Mouse (Mus musculus) embryonic facial prominence, embryonic 13.5 days (tissue): ENCODE results near the gene Klf6. TPM values are rescaled to one million over a fixed set of nuclear protein-coding genes. Genes with fewer than 3 reads are reported as not detected.
A peak's percentile ranks its signal among the peaks of the same experiment; 100 is the strongest.

Experiments
- ATAC-seq: fragments of 200-750 bp; cut with Nextera tagmentation; 2 replicates; pipeline ENCODE4 v1.8.0; 2017; ENCODE audit warnings: low read depth; ENCODE audit not compliant: insufficient number of reproducible peaks, insufficient read depth, low FRiP score, low TSS enrichment
- H3K27ac ChIP-seq: fragments of 300-500 bp; sonication (generic); 2 replicates; pipeline ENCODE4 v1.5.1; 2015; ENCODE audit warnings: moderate library complexity, mild to moderate bottlenecking, inconsistent platforms
- H3K27me3 ChIP-seq: fragments of 300-500 bp; sonication (generic); 2 replicates; pipeline ENCODE4 v1.6.1; 2015; ENCODE audit warnings: mild to moderate bottlenecking, inconsistent platforms
- H3K36me3 ChIP-seq: fragments of 300-500 bp; sonication (generic); 2 replicates; pipeline ENCODE4 v1.6.1; 2015; ENCODE audit warnings: mild to moderate bottlenecking, inconsistent platforms
- H3K4me1 ChIP-seq: fragments of 300-500 bp; sonication (generic); 2 replicates; pipeline ENCODE4 v1.6.1; 2015; ENCODE audit warnings: inconsistent platforms
- H3K4me2 ChIP-seq: fragments of 300-500 bp; sonication (generic); 2 replicates; pipeline ENCODE4 v1.6.1; 2015; ENCODE audit warnings: moderate library complexity, mild to moderate bottlenecking, inconsistent platforms
- H3K4me3 ChIP-seq: fragments of 300-500 bp; sonication (generic); 2 replicates; pipeline ENCODE4 v1.5.1; 2015; ENCODE audit warnings: mild to moderate bottlenecking, inconsistent platforms
- H3K9ac ChIP-seq: fragments of 300-500 bp; sonication (generic); 2 replicates; pipeline ENCODE4 v1.6.1; 2015; ENCODE audit warnings: mild to moderate bottlenecking, inconsistent platforms
- H3K9me3 ChIP-seq: fragments of 300-500 bp; sonication (generic); 2 replicates; pipeline ENCODE4 v1.6.1; 2016; ENCODE audit warnings: inconsistent platforms
- WGBS: fragments of 180-500 bp; shearing (Covaris S2); methylation state at CpG from one replicate; pipeline ENCODE4 v1.1.7; 2015; ENCODE audit warnings: mixed read lengths; 5-methylcytosine and 5-hydroxymethylcytosine counted together
- polyA plus RNA-seq: library from polyadenylated mRNA; unstranded; fragments of >200 nt; fragmentation: Nextera tagmentation; extraction: Ambion mirVana; gene quantifications from 2 replicates; pipeline ENCODE4 v1.2.1, GENCODE M21; 2015

Gene Klf6
- 59.5 and 60.7 TPM in 2 replicates for polyA plus RNA-seq

GRCm38 (mm10) chr13:5861157-5862002, at the start of gene Klf6:
TSS of gene Klf6 (plus strand) at chr13:5861482.
- Histone ChIP-seq H3K4me2 (peak within 1 kb of the TSS; percentile 70), H3K4me1 (peaks cover 27% of the 10 kb centered on the region), H3K9ac (peak within 1 kb of the TSS; percentile 90), H3K9me3 (no peaks in the 10 kb centered on the region), H3K27me3 (no peaks in the 10 kb centered on the region), H3K36me3 (peaks cover 16% of the 10 kb centered on the region), H3K4me3 (peak within 1 kb of the TSS; percentile 71), H3K27ac (peak within 1 kb of the TSS; percentile 99)
- peak; percentile 99 for ATAC-seq
- under 1% methylated on average over 58 of the region's 60 CpGs for WGBS

GRCm38 (mm10) chr13:5813433-5813832, 47.8 kb upstream of the Klf6 start:
- no peaks in the 10 kb centered on the region for H3K4me1 ChIP-seq
- no peaks in the 10 kb centered on the region for H3K27me3 ChIP-seq
- H3K4me2 ChIP-seq: no peak overlapping the region
- no peak overlapping the region for H3K27ac ChIP-seq
- H3K36me3 ChIP-seq: no peaks in the 10 kb centered on the region
- no peak overlapping the region for H3K9ac ChIP-seq
- H3K9me3 ChIP-seq: no peaks in the 10 kb centered on the region
- 94% methylated on average over 9 of the region's 9 CpGs for WGBS
- no peak for ATAC-seq
- H3K4me3 ChIP-seq: no peak overlapping the region

DNA sequence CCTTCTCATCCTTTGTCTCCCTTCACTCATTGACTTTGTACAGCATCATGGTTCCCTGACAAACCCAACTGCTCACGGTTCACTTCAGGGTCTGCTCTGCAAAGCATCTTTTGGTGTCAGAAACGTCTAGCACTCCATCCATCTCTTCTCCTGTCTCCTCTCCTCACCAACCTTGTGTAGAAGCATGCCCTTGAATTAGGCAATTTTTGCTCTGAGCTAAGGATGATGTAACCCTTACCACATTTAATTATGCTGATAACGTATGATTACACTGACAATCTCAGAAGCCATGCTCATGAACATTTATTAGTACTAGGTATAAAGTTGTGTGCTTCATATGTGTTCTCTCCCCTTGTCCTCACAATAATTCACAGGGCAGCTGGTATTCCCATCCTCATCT, 44.0 kb upstream of the Klf6 start:
- no peak for ATAC-seq
- Histone ChIP-seq H3K27me3 (no peaks in the 10 kb centered on the region), H3K9me3 (no peaks in the 10 kb centered on the region), H3K27ac (no peak overlapping the region), H3K4me2 (no peak overlapping the region), H3K9ac (no peak overlapping the region), H3K4me1 (0 out of 2 replicates have a peak, but pooled peaks cover 2% of the 10 kb centered on the region), H3K36me3 (no peaks in the 10 kb centered on the region), H3K4me3 (no peak overlapping the region)
- 81% methylated on average over 3 of the region's 3 CpGs for WGBS

- no peak for ATAC-seq
- 47% methylated on average over 3 of the region's 3 CpGs for WGBS
Measured at GRCm38 (mm10) chr13:5819173-5819572, 42.1 kb upstream of the Klf6 start.

DNA sequence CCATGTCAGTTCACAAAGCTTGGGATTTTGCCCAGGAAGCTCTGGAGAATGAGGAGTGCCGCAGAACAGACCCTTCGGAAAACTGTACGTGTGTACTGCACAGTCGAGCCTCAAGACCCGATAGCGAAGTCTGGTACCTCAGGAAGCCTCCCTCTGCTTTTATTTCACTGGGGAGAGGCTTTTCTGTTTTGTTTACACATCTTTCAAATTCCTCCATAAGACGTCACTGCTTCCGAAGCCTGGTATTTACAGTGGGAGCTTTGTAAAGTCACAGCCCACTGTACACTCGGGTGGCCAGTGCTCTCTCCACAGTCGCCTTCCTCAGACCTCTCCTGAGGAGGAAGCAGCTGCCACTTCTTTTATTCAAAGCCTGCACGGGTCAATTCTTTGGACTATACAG, 38.7 kb upstream of the Klf6 start:
- Histone ChIP-seq H3K36me3 (no peaks in the 10 kb centered on the region), H3K4me3 (no peak overlapping the region), H3K27ac (no peak overlapping the region), H3K9ac (no peak overlapping the region), H3K9me3 (no peaks in the 10 kb centered on the region), H3K4me2 (no peak overlapping the region), H3K27me3 (no peaks in the 10 kb centered on the region), H3K4me1 (peaks cover 12% of the 10 kb centered on the region)
- 58% methylated on average over 11 of the region's 11 CpGs for WGBS
- ATAC-seq: no peak

More at GRCm38 (mm10) chr13:5819173-5819572, 42.1 kb upstream of the Klf6 start:
- no peak overlapping the region for H3K27ac ChIP-seq
- H3K4me1 ChIP-seq: peaks cover 6% of the 10 kb centered on the region; the same call in 1 of the 2 replicates
- H3K9me3 ChIP-seq: no peaks in the 10 kb centered on the region
- no peaks in the 10 kb centered on the region for H3K27me3 ChIP-seq
- no peak overlapping the region for H3K9ac ChIP-seq
- H3K36me3 ChIP-seq: no peaks in the 10 kb centered on the region
- H3K4me2 ChIP-seq: no peak overlapping the region
- no peak overlapping the region for H3K4me3 ChIP-seq

- H3K36me3 ChIP-seq: no peaks in the 10 kb centered on the region
- no peak overlapping the region for H3K4me2 ChIP-seq
- no peak overlapping the region for H3K4me3 ChIP-seq
- WGBS: 86% methylated on average over 7 of the region's 7 CpGs
- H3K27ac ChIP-seq: no peak overlapping the region
- no peak for ATAC-seq
- no peak overlapping the region for H3K9ac ChIP-seq
- no peaks in the 10 kb centered on the region for H3K9me3 ChIP-seq
- H3K4me1 ChIP-seq: peaks cover 12% of the 10 kb centered on the region
- no peaks in the 10 kb centered on the region for H3K27me3 ChIP-seq
Measured at GRCm38 (mm10) chr13:5823150-5823549, 38.1 kb upstream of the Klf6 start.

DNA sequence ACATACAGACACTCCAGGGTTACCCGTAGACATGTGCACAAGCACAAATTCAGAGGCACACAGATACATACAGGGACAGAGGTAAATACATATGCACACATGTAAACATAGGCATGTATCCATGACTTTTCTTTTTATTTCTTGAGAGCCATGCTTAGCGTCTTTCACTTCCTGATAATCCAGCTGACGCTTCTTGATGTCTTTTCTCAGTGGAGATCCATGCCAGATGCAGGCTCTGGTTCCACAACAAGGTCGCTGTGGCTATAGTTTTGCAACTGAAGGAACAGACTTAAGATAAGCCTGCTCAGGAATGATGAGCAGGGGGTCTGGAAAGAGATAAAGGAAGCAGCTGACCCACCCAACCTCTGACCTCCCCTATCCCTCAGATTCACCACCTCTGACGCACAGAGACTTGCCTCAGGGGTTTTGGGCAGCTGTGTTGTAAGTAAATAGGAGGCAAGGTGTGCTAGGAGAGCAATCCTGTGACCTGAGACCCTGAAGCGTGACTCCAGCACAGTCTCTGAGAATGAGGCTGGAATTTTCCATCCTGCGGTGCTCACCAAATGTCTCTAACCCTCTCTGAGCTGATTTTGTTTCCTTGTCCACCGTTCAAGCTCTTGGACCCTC, 37.0 kb upstream of the Klf6 start:
- 51% methylated on average over 8 of the region's 8 CpGs for WGBS
- ATAC-seq: no peak

DNA sequence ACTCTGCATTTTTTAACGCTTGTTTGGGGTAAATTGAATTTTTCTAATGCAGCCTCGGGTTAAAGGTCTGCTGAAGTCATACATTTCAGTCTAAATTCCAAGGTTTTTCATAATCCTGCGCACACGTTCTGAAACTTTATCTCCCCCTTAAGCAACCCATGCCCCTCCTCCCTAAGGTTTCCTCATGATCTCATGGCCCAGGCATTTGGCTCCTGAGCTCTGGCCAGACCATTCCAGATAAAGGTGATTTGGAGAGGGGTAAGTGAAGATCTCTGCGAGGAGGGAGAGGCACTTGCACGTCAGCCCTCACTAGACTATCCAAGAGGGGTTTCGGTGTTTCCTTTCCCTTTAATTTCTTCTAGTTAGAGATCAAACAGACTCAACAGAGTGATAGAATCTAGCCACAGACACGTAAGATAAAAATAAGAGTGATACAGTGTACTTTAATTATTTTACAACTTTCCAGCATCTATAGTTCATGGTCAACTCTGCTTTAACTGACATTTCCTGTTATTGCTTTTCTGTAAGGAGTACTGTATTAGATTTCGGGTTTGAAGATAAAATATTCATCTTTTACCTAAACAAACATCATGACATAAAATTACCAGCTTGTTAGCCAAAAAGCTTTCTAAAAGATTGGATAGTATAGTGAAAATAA, 35.0 kb upstream of the Klf6 start:
- Histone ChIP-seq H3K4me3 (no peak overlapping the region), H3K9ac (no peak overlapping the region), H3K4me2 (no peak overlapping the region), H3K4me1 (peaks cover 12% of the 10 kb centered on the region), H3K36me3 (no peaks in the 10 kb centered on the region), H3K9me3 (no peaks in the 10 kb centered on the region), H3K27me3 (no peaks in the 10 kb centered on the region), H3K27ac (no peak overlapping the region)
- 24% methylated on average over 9 of the region's 9 CpGs for WGBS
- no peak for ATAC-seq

More for the DNA sequence above, 37.0 kb upstream of the Klf6 start:
- Histone ChIP-seq H3K4me2 (no peak overlapping the region), H3K9ac (no peak overlapping the region), H3K36me3 (no peaks in the 10 kb centered on the region), H3K27me3 (no peaks in the 10 kb centered on the region), H3K27ac (no peak overlapping the region), H3K4me3 (no peak overlapping the region), H3K4me1 (peaks cover 12% of the 10 kb centered on the region), H3K9me3 (no peaks in the 10 kb centered on the region)

DNA sequence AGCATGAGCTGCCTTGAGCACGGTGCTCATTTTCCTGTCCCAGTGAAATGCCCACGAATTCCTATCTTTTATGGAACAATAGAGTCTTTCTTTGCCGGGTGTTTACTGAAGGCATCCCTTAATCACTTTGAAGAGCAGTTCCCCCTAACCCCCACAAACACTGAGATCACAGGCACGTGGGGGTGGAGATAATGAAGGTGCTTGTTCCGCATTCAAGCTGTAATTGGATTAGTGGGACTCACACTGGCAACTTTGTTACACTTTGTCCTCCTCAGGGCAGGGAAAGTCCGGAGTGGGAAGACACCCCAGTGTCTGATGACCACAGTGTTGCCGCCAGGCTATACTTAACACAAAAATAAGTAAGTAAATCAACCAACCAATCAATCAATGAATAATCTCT, 29.3 kb upstream of the Klf6 start:
- Histone ChIP-seq H3K4me2 (no peak overlapping the region), H3K27me3 (no peaks in the 10 kb centered on the region), H3K4me3 (no peak overlapping the region), H3K4me1 (no peaks in the 10 kb centered on the region), H3K9me3 (no peaks in the 10 kb centered on the region), H3K9ac (no peak overlapping the region), H3K27ac (no peak overlapping the region), H3K36me3 (no peaks in the 10 kb centered on the region)
- WGBS: 7% methylated on average over 7 of the region's 7 CpGs
- no peak for ATAC-seq

DNA sequence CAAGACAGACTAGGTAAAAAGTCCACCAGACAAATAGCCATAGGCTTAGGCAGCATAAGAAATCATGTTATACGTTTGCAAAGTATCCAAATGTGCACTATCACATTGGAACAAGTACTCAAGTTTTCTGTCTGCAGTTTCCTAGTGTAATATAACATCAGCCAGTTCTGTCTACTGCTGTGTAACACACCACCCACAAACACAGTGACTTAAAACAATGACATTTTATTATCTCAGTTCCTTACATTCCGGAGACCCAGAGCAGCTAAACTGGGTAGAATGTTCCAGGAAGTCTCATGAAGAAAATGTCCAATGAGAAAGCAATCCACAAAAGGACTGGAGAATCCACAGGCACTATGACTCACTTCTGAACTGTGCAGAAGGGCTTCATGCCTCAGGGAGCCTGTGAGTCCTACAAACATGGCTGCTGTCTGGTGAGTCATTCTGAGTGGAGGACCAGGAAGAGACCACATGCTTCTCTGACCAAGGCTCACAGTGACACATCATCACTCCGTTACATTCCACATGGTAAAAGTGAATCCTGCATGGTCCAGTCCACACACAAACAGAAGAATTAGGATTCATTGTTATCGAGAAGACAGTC, 24.0 kb upstream of the Klf6 start:
- Histone ChIP-seq H3K4me3 (no peak overlapping the region), H3K9me3 (no peaks in the 10 kb centered on the region), H3K4me2 (no peak overlapping the region), H3K36me3 (no peaks in the 10 kb centered on the region), H3K4me1 (no peaks in the 10 kb centered on the region), H3K27ac (no peak overlapping the region), H3K9ac (no peak overlapping the region), H3K27me3 (no peaks in the 10 kb centered on the region)
- no peak for ATAC-seq
- 90% methylated on average over 4 of the region's 4 CpGs for WGBS

- Histone ChIP-seq H3K27ac (no peak overlapping the region), H3K9me3 (no peaks in the 10 kb centered on the region), H3K9ac (no peak overlapping the region), H3K4me3 (no peak overlapping the region), H3K4me2 (no peak overlapping the region), H3K27me3 (no peaks in the 10 kb centered on the region), H3K4me1 (peaks cover 6% of the 10 kb centered on the region), H3K36me3 (no peaks in the 10 kb centered on the region)
- 85% methylated on average over 6 of the region's 6 CpGs for WGBS
- ATAC-seq: no peak
Measured at GRCm38 (mm10) chr13:5841418-5841817, 19.9 kb upstream of the Klf6 start.
